In genomic region chr11:4107901-4108300, GRCm38 (mm10) we compare ENCODE assay signal across 21 mouse cellular contexts. TPM values are rescaled to one million over a fixed set of nuclear protein-coding genes. Genes with fewer than 3 reads are reported as not detected.
"Had no signal": no experiment of that assay in that cellular context is flagged by ENCODE, and none has a peak within 500 bp of the region (broad histone marks: within the 10 kb centered on the region; RNA-seq: fewer than 3 reads in every experiment).

No protein-coding gene starts in this region.

RNA-seq across cellular contexts. Expression of gene Sec14l3, which starts 43.3 kb away (rescaled TPM):
- total RNA-seq: heart, postnatal 25 days; heart, postnatal 36 days; heart, postnatal 4 days; hematopoietic stem cell, adult 5-6 weeks had no signal
- polyA plus RNA-seq: heart, embryonic 10.5 days; heart, embryonic 11.5 days; heart, embryonic 12.5 days; heart, embryonic 13.5 days; heart, embryonic 14.5 days; hindbrain, embryonic 10.5 days; hindbrain, embryonic 11.5 days; hindbrain, embryonic 12.5 days; inflammation-experienced regulatory T-cells, adult 6 months; intestine, embryonic 14.5 days; intestine, embryonic 15.5 days; intestine, embryonic 16.5 days; intestine, postnatal 0 days; kidney, embryonic 14.5 days; kidney, embryonic 15.5 days; kidney, postnatal 0 days; large intestine, adult 2 months had no signal
